Mouse (Mus musculus): ENCODE measurements around the gene Ralgds. TPM values are rescaled to one million over a fixed set of nuclear protein-coding genes. Genes with fewer than 3 reads are reported as not detected.

The Ralgds gene
- total and polyA plus RNA-seq, 3 experiments, result 9.7 to 19.5 (median 12.2) TPM

- intact Hi-C loops (cut with DNase I), result no loop called here
- 36% methylated on average over 6 of the region's 6 CpGs for WGBS
- H3K4me1 ChIP-seq (ENCODE audit: control insufficient read depth, insufficient read depth, low read length), result no peaks in the 10 kb centered on the region
Observed at GRCm38 (mm10) chr2:28599569-28599900, 86.6 kb downstream of the Ralgds start.

GRCm38 (mm10) chr2:28601720-28602590, 89.0 kb downstream of the Ralgds start:
- H3K36me3 ChIP-seq (ENCODE audit: control insufficient read depth, insufficient read depth, low read length), result no peaks in the 10 kb centered on the region
- no peaks in the 10 kb centered on the region for H3K79me2 ChIP-seq (replicated peaks; ENCODE audit: control insufficient read depth, insufficient read depth, low read length)
- H3K4me1 ChIP-seq (ENCODE audit: control insufficient read depth, insufficient read depth, low read length), result no peaks in the 10 kb centered on the region
- TF ChIP-seq EP300 (IDR thresholded peaks at IDR 0.05; ENCODE audit: insufficient read depth, low read depth, low read length) (no peak), POLR2A (IDR thresholded peaks at IDR 0.05; ENCODE audit: insufficient read depth, low read depth, low read length) (no peak), CTCF (IDR thresholded peaks at IDR 0.05) (no peak)
- DNase-seq, result no peak
- no peak overlapping the region for H3K9ac ChIP-seq (ENCODE audit: low read depth, low read length)
- no peaks in the 10 kb centered on the region for H3K27me3 ChIP-seq (ENCODE audit: control insufficient read depth, insufficient read depth, low read length)
- no peak overlapping the region for H3K27ac ChIP-seq
- WGBS, result 30% methylated on average over 12 of the region's 12 CpGs
- no peak overlapping the region for H3K4me3 ChIP-seq
- intact Hi-C loops (cut with DNase I), result no loop called here

More at GRCm38 (mm10) chr2:28599569-28599900, 86.6 kb downstream of the Ralgds start:
- TF ChIP-seq POLR2A (IDR thresholded peaks at IDR 0.05; ENCODE audit: insufficient read depth, low read depth, low read length) (no peak), EP300 (IDR thresholded peaks at IDR 0.05; ENCODE audit: insufficient read depth, low read depth, low read length) (no peak), CTCF (IDR thresholded peaks at IDR 0.05) (no peak)
- Histone ChIP-seq H3K27me3 (ENCODE audit: control insufficient read depth, insufficient read depth, low read length) (no peaks in the 10 kb centered on the region), H3K36me3 (ENCODE audit: control insufficient read depth, insufficient read depth, low read length) (no peaks in the 10 kb centered on the region), H3K27ac (no peak overlapping the region), H3K79me2 (replicated peaks; ENCODE audit: control insufficient read depth, insufficient read depth, low read length) (no peaks in the 10 kb centered on the region), H3K4me3 (no peak overlapping the region), H3K9ac (ENCODE audit: low read depth, low read length) (no peak overlapping the region)
- DNase-seq, result no peak

Other genes with a start within 250 kb of the Ralgds start
- gene Ppp1r26, start 66.3 kb upstream of the Ralgds start, total RNA-seq (2021), result 1 to 10 TPM; 3.4 to 5.0 TPM
- 3.1 and 3.5 TPM in 2 replicates for gene Ppp1r26, start 66.3 kb upstream of the Ralgds start, polyA plus RNA-seq (2012; rRNA removed)
- gene 1700007K13Rik, start 46.8 kb upstream of the Ralgds start, total RNA-seq (2021), result not detected
- 0.94 TPM in 1 of 2 replicates, not detected in the other for gene 1700007K13Rik, start 46.8 kb upstream of the Ralgds start, polyA plus RNA-seq (2012; rRNA removed)
- 10 to 100 TPM; 42.1 to 43.0 TPM for gene Mrps2, start 45.1 kb upstream of the Ralgds start, total RNA-seq (2021)
- gene Mrps2, start 45.1 kb upstream of the Ralgds start, polyA plus RNA-seq (2012; rRNA removed), result 47.8 and 68.2 TPM in 2 replicates
- gene Gbgt1, start 16.2 kb upstream of the Ralgds start, total RNA-seq (2021), result 1 to 10 TPM; 1.8 to 2.1 TPM
- 1.3 and 2.2 TPM in 2 replicates for gene Gbgt1, start 16.2 kb upstream of the Ralgds start, polyA plus RNA-seq (2012; rRNA removed)
- 1 to 10 TPM; 1.0 to 1.7 TPM for gene Gm10134, start 7.0 kb upstream of the Ralgds start, total RNA-seq (2021)
- gene Gm10134, start 7.0 kb upstream of the Ralgds start, polyA plus RNA-seq (2012; rRNA removed), result 0.47 TPM in 1 of 2 replicates, not detected in the other
- not detected for gene Cel, start 50.3 kb downstream of the Ralgds start, total RNA-seq (2021)
- gene Cel, start 50.3 kb downstream of the Ralgds start, polyA plus RNA-seq (2012; rRNA removed), result not detected in 2 replicates
- 10 to 100 TPM; 11.0 to 12.2 TPM for gene Gtf3c5, start 70.6 kb downstream of the Ralgds start, total RNA-seq (2021)
- gene Gtf3c5, start 70.6 kb downstream of the Ralgds start, polyA plus RNA-seq (2012; rRNA removed), result 14.3 and 21.9 TPM in 2 replicates
- not detected for gene Gfi1b, start 108.9 kb downstream of the Ralgds start, total RNA-seq (2021)
- gene Gfi1b, start 108.9 kb downstream of the Ralgds start, polyA plus RNA-seq (2012; rRNA removed), result 0.12 TPM in 2 replicates
- gene Tsc1, start 128.1 kb downstream of the Ralgds start, total RNA-seq (2021), result 10 to 100 TPM; 24.9 to 29.3 TPM
- gene Tsc1, start 128.1 kb downstream of the Ralgds start, polyA plus RNA-seq (2012; rRNA removed), result 11.5 and 22.7 TPM in 2 replicates
- gene Spaca9, start 186.6 kb downstream of the Ralgds start, total RNA-seq (2021), result not detected
- 0.50 and 1.7 TPM in 2 replicates for gene Spaca9, start 186.6 kb downstream of the Ralgds start, polyA plus RNA-seq (2012; rRNA removed)
- not detected for gene Ak8, start 187.0 kb downstream of the Ralgds start, total RNA-seq (2021)
- 0.18 and 0.59 TPM in 2 replicates for gene Ak8, start 187.0 kb downstream of the Ralgds start, polyA plus RNA-seq (2012; rRNA removed)